Mouse (Mus musculus) spleen, postnatal 36 days (tissue): Measurements from ENCODE around the gene Gas2l3.

ENCODE experiments used
- DNase-seq, 2 experiments: peaks; one replicate each; pipeline ENCODE4 v3.0.0; 2022; ENCODE audit warnings: low spot score in 2 of 2, mixed read lengths in 1 of 2

The Gas2l3 gene

GRCm38 (mm10) chr10:89395321-89395720 is 48.4 kb downstream of the Gas2l3 start:
- no peak for DNase-seq

DNA sequence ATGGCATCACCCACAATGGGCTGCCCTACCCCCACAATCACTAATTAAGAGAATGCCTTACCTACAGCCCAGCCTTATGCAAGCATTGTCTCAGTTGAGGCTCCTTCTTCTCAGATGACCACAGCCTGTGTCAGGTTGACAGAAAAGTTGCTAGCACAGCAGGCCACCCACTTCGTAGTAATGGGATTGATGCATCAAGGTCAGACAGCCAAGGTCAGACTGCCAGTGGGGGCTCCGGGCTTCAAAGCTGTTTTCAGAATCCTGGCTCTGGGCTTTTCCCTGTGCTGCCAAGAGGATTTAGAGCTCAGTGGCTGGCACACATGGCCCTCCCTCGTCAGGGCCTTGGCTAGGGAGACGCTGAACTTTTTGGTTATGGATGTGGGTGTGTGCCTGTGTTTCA is 51.1 kb downstream of the Gas2l3 start:
- DNase-seq, result no peak

GRCm38 (mm10) chr10:89391571-89392163 is 52.1 kb downstream of the Gas2l3 start:
- no peak for DNase-seq

GRCm38 (mm10) chr10:89386461-89386860 is 57.3 kb downstream of the Gas2l3 start:
- DNase-seq, result no peak

DNA sequence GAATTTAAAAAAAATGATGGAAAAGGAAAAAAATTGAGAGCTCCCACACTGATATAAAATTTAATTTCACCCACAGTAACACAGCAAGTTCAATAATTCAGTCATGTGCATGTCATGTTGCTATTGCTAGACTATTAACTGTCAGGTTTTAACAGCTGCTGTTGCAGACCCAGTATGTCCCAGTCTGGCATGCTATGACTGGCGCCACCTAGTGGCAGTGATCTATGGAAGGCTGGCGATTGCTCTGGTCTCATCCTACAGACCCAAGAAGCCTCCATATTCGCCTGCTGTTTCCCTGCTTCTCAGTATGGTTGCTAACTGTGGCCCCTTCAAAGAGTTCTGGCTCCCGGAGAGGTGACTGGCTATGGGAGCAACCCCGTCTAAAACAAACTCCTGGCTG is 60.3 kb downstream of the Gas2l3 start:
- DNase-seq, result peak; percentile 42 to 46

DNA sequence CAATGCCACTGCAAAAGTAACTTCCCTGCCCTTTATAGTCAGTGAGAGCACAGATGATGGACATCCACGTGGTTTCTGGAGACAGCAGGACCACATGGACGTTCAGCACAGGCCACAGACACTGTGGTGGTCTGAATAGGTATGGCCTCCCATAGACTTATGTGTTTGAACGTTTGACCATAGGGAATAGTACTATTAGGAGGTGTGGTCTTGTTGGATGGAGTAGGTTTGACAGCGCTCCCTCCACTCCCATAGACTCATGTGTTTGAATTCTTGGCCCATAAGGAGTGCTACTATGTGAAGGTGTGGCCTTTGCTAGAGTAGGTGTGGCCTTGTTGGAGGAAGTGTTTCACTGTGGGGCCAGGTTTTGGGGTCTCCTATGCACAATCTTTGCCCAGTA is 66.0 kb downstream of the Gas2l3 start:
- DNase-seq, result no peak

DNA sequence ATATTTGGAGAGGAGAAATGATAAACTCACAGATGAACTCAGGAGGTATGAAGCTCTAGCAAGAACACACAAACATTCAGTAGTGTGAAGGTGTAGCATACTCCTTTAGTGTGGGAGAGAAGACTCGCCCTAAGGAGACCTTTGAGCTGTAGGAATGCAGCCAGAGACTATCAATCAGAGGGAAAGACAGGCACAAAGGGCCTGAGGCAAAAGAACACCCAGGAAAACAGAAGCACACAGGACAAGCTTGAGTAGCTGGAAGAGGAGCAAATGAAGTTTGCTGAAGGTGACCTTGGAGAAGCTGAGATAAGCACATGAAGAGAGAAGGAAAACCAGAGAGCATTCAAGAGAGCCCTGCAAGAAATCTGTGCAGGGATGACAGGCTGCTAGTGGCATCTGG is 73.7 kb downstream of the Gas2l3 start:
- no peak for DNase-seq

DNA sequence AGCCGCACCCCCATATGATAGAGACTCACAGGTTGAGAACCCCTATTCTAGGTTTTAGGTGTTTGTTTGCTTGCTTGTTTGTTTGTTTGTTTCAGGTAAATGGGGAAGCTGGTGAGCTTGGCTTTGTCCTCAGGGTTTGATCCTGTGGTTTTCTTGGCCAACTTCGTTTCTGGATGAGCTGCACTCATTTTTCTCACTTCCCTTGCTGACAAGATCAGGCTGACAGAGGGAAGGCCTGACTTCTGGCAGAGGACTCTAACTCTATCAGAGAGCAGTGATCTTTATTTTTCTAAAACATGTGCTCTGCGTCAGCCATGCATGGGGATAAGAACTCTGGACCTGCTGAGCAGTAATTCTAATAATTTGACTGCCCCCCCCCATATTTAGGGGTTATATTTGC is 84.8 kb downstream of the Gas2l3 start:
- no peak for DNase-seq
